Mouse (Mus musculus) embryonic facial prominence, embryonic 13.5 days (tissue): ENCODE measurements at regions not wholly inside any gene's neighbourhood (a gene's known extent, or its start where the extent isn't known, plus 50 kb on each side); places are given as distances from the start of the nearest gene placed in this dataset.
"Not testable (repeated sequence)": the region's sequence is repeated elsewhere in the genome, so short reads cannot be mapped to it uniquely, and the experiment has no call there.

Experiments used
- ATAC-seq: fragments of 200-750 bp; cut with Nextera tagmentation; 2 replicates; pipeline ENCODE4 v1.8.0; 2017; ENCODE audit warnings: low read depth; ENCODE audit not compliant: insufficient number of reproducible peaks, insufficient read depth, low FRiP score, low TSS enrichment
- H3K27ac ChIP-seq: fragments of 300-500 bp; sonication (generic); 2 replicates; pipeline ENCODE4 v1.5.1; 2015; ENCODE audit warnings: moderate library complexity, mild to moderate bottlenecking, inconsistent platforms
- H3K27me3 ChIP-seq: fragments of 300-500 bp; sonication (generic); 2 replicates; pipeline ENCODE4 v1.6.1; 2015; ENCODE audit warnings: mild to moderate bottlenecking, inconsistent platforms
- H3K36me3 ChIP-seq: fragments of 300-500 bp; sonication (generic); 2 replicates; pipeline ENCODE4 v1.6.1; 2015; ENCODE audit warnings: mild to moderate bottlenecking, inconsistent platforms
- H3K4me1 ChIP-seq: fragments of 300-500 bp; sonication (generic); 2 replicates; pipeline ENCODE4 v1.6.1; 2015; ENCODE audit warnings: inconsistent platforms
- H3K4me2 ChIP-seq: fragments of 300-500 bp; sonication (generic); 2 replicates; pipeline ENCODE4 v1.6.1; 2015; ENCODE audit warnings: moderate library complexity, mild to moderate bottlenecking, inconsistent platforms
- H3K4me3 ChIP-seq: fragments of 300-500 bp; sonication (generic); 2 replicates; pipeline ENCODE4 v1.5.1; 2015; ENCODE audit warnings: mild to moderate bottlenecking, inconsistent platforms
- H3K9ac ChIP-seq: fragments of 300-500 bp; sonication (generic); 2 replicates; pipeline ENCODE4 v1.6.1; 2015; ENCODE audit warnings: mild to moderate bottlenecking, inconsistent platforms
- H3K9me3 ChIP-seq: fragments of 300-500 bp; sonication (generic); 2 replicates; pipeline ENCODE4 v1.6.1; 2016; ENCODE audit warnings: inconsistent platforms
- WGBS: fragments of 180-500 bp; shearing (Covaris S2); methylation state at CpG from one replicate; pipeline ENCODE4 v1.1.7; 2015; ENCODE audit warnings: mixed read lengths; 5-methylcytosine and 5-hydroxymethylcytosine counted together

GRCm38 (mm10) chr1:143307379-143307778 lies 333.1 kb upstream of the B3galt2 start:
- Histone ChIP-seq H3K9me3 (no peaks in the 10 kb centered on the region), H3K4me3 (no peak overlapping the region), H3K9ac (no peak overlapping the region), H3K4me2 (no peak overlapping the region), H3K27me3 (no peaks in the 10 kb centered on the region), H3K4me1 (no peaks in the 10 kb centered on the region), H3K27ac (no peak overlapping the region), H3K36me3 (no peaks in the 10 kb centered on the region)
- ATAC-seq: no peak
- WGBS: 74% methylated on average over 3 of the region's 3 CpGs

DNA sequence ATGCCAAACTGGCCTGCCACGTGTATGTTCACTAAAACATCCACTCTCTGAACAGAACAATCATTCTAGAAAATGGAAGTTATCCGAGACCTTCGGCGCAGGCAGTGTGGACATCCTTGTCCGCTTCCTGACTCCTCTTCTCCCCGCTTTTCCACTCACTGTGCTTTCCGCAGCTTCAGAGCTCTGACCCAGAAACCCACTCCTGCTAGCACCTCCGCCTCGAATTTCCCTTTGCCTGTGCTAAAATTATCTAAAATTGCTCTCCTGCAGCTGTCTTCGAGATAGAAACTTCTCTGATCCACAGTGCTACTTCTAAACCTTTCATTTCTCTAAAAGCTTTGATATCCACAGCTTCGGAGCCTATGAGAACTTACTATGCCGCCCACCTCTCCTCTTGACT lies 322.1 kb upstream of the B3galt2 start:
- H3K27me3 ChIP-seq: no peaks in the 10 kb centered on the region
- no peak for ATAC-seq
- H3K9ac ChIP-seq: no peak overlapping the region
- H3K4me2 ChIP-seq: no peak overlapping the region
- no peak overlapping the region for H3K4me3 ChIP-seq
- no peak overlapping the region for H3K27ac ChIP-seq
- H3K4me1 ChIP-seq: no peaks in the 10 kb centered on the region
- no peaks in the 10 kb centered on the region for H3K36me3 ChIP-seq
- no peaks in the 10 kb centered on the region for H3K9me3 ChIP-seq
- 89% methylated on average over 12 of the region's 12 CpGs for WGBS

GRCm38 (mm10) chr1:143319568-143319967 lies 320.9 kb upstream of the B3galt2 start:
- Histone ChIP-seq H3K9me3 (no peaks in the 10 kb centered on the region), H3K36me3 (no peaks in the 10 kb centered on the region), H3K4me3 (no peak overlapping the region), H3K4me1 (no peaks in the 10 kb centered on the region), H3K27ac (no peak overlapping the region), H3K4me2 (no peak overlapping the region), H3K9ac (no peak overlapping the region), H3K27me3 (no peaks in the 10 kb centered on the region)
- WGBS: 89% methylated on average over 7 of the region's 7 CpGs
- ATAC-seq: no peak

DNA sequence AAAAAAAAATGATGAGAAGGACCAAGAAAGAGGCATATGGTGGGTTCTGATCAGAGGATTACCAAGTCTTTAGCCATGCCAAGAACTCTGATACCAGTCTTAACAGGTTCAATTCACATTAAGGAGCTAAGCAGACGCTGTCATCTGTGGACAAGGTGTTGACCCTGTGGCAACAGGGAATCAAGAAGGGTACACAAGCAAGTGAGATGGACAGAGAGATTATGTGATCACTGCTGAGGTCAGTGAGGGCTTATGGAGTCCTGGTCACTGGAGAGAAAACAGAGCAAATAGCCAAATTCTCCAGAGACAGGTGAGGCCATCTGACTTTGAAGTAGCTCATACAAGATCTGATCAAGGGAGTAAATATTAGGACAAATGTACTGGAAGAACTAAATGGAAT lies 289.1 kb upstream of the B3galt2 start:
- H3K4me2 ChIP-seq: no peak overlapping the region
- no peak overlapping the region for H3K27ac ChIP-seq
- no peaks in the 10 kb centered on the region for H3K27me3 ChIP-seq
- H3K9ac ChIP-seq: no peak overlapping the region
- ATAC-seq: no peak
- no peaks in the 10 kb centered on the region for H3K36me3 ChIP-seq
- H3K9me3 ChIP-seq: no peaks in the 10 kb centered on the region
- H3K4me1 ChIP-seq: no peaks in the 10 kb centered on the region
- 60% methylated on average over 1 of the region's 1 CpGs for WGBS
- no peak overlapping the region for H3K4me3 ChIP-seq

GRCm38 (mm10) chr1:143360256-143360655 lies 280.2 kb upstream of the B3galt2 start:
- not testable (repeated sequence) for H3K27me3 ChIP-seq, H3K36me3 ChIP-seq, ATAC-seq, H3K4me1 ChIP-seq, H3K9ac ChIP-seq, H3K27ac ChIP-seq, H3K4me2 ChIP-seq, H3K4me3 ChIP-seq, H3K9me3 ChIP-seq

GRCm38 (mm10) chr1:143391851-143392250 lies 248.6 kb upstream of the B3galt2 start:
- WGBS: 67% methylated on average over 4 of the region's 4 CpGs
- Histone ChIP-seq H3K4me2 (no peak overlapping the region), H3K9me3 (no peaks in the 10 kb centered on the region), H3K4me1 (no peaks in the 10 kb centered on the region), H3K27me3 (no peaks in the 10 kb centered on the region), H3K27ac (no peak overlapping the region), H3K36me3 (no peaks in the 10 kb centered on the region), H3K4me3 (no peak overlapping the region), H3K9ac (no peak overlapping the region)
- no peak for ATAC-seq
